In the genomic region with DNA sequence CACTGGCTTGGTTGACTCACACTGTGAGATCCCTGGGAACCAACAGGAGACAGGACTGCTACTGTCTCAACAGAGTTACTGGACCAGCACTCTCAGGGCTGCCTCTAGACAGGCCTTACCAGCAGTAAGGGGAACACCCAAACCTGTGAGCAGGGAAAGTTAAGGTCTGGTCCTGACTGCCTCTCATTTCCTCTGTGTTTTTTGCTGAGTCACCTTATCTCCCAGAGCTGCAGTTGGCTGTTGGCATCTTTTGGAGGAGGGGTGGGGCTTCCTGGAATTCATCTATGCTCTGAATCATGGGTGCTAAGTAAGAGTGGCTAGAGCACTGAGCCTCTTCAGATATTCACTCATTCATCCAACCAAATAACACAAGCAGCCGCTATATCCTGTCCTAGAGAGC, we compare ENCODE assay signal across 8 mouse cellular contexts. TPM values are rescaled to one million over a fixed set of nuclear protein-coding genes. Genes with fewer than 3 reads are reported as not detected.
A peak's percentile ranks its signal among the peaks of the same experiment; 100 is the strongest.
DNase-seq lines count a peak whose midpoint lies in the region; ATAC-seq and TF ChIP-seq lines count a peak whose summit lies in the region.

No protein-coding gene starts in this region.

- 0 out of 2 replicates have a peak, but pooled peaks have one; percentile 34 for TF ChIP-seq EP300 in heart, adult 2 months (IDR thresholded peaks at IDR 0.05; ENCODE audit: insufficient read depth, low read depth, low read length)

- no peaks in the 10 kb centered on the region for H3K36me3 ChIP-seq in forebrain, embryonic 10.5 days (replicated peaks)
- no peaks in the 10 kb centered on the region for H3K36me3 ChIP-seq in forebrain, embryonic 11.5 days (ENCODE audit: control insufficient read depth, insufficient read depth, low read length)
- H3K36me3 ChIP-seq in heart, adult 2 months (ENCODE audit: control insufficient read depth, insufficient read depth, low read length) = no peaks in the 10 kb centered on the region
- H3K36me3 ChIP-seq in liver, embryonic 11.5 days (ENCODE audit: control insufficient read depth, insufficient read depth, low read length) = no peaks in the 10 kb centered on the region
- H3K36me3 ChIP-seq in stomach, embryonic 14.5 days (ENCODE audit: control insufficient read depth, insufficient read depth, low read length) = no peaks in the 10 kb centered on the region
- no peaks in the 10 kb centered on the region for H3K36me3 ChIP-seq in neural tube, embryonic 15.5 days

- H3K4me2 ChIP-seq in forebrain, embryonic 11.5 days (ENCODE audit: low read depth, low read length, severe bottlenecking) = no peak overlapping the region
- peak overlapping the region; percentile 65 for H3K4me2 ChIP-seq in liver, embryonic 11.5 days
- no peak overlapping the region for H3K4me2 ChIP-seq in stomach, embryonic 14.5 days (replicated peaks; ENCODE audit: low read depth, low read length)
- H3K4me2 ChIP-seq in neural tube, embryonic 15.5 days = no peak overlapping the region

- H3K27me3 ChIP-seq in forebrain, embryonic 10.5 days (ENCODE audit: poor library complexity, severe bottlenecking) = peaks cover 37% of the 10 kb centered on the region
- peaks cover 18% of the 10 kb centered on the region for H3K27me3 ChIP-seq in forebrain, embryonic 11.5 days (ENCODE audit: control insufficient read depth, insufficient read depth, low read length)
- H3K27me3 ChIP-seq in heart, adult 2 months (ENCODE audit: control insufficient read depth, insufficient read depth, low read length) = no peaks in the 10 kb centered on the region; the same call in 1 of the 2 replicates
- H3K27me3 ChIP-seq in liver, embryonic 11.5 days (replicated peaks; ENCODE audit: control insufficient read depth, insufficient read depth, low read length) = peaks cover 3% of the 10 kb centered on the region; the same call in 1 of the 2 replicates
- no peaks in the 10 kb centered on the region for H3K27me3 ChIP-seq in stomach, embryonic 14.5 days (ENCODE audit: control insufficient read depth, insufficient read depth, low read length)
- H3K27me3 ChIP-seq in neural tube, embryonic 15.5 days (replicated peaks) = no peaks in the 10 kb centered on the region

- no peaks in the 10 kb centered on the region for H3K79me2 ChIP-seq in heart, adult 2 months (replicated peaks; ENCODE audit: control insufficient read depth, insufficient read depth, low read length)

- H3K27ac ChIP-seq in forebrain, embryonic 10.5 days = 0 out of 2 replicates have a peak overlapping the region, but pooled peaks have one; percentile 83
- H3K27ac ChIP-seq in forebrain, embryonic 11.5 days (ENCODE audit: low read depth, low read length) = no peak overlapping the region
- peak overlapping the region; percentile 42 for H3K27ac ChIP-seq in heart, adult 2 months
- peak overlapping the region; percentile 96 for H3K27ac ChIP-seq in liver, embryonic 11.5 days (ENCODE audit: low read depth, low read length)
- H3K27ac ChIP-seq in stomach, embryonic 14.5 days (ENCODE audit: low read length) = no peak overlapping the region
- no peak overlapping the region for H3K27ac ChIP-seq in neural tube, embryonic 15.5 days (replicated peaks)

- no peak overlapping the region for H3K9ac ChIP-seq in forebrain, embryonic 11.5 days (ENCODE audit: low read length)
- H3K9ac ChIP-seq in heart, adult 2 months (ENCODE audit: low read depth, low read length) = no peak overlapping the region
- peak overlapping the region; percentile 65 for H3K9ac ChIP-seq in liver, embryonic 11.5 days (ENCODE audit: low read depth, low read length)
- no peak overlapping the region for H3K9ac ChIP-seq in stomach, embryonic 14.5 days (replicated peaks; ENCODE audit: low read depth, low read length)
- H3K9ac ChIP-seq in neural tube, embryonic 15.5 days (replicated peaks) = no peak overlapping the region

- peaks cover 58% of the 10 kb centered on the region for H3K4me1 ChIP-seq in forebrain, embryonic 10.5 days
- peaks cover 13% of the 10 kb centered on the region for H3K4me1 ChIP-seq in forebrain, embryonic 11.5 days (replicated peaks; ENCODE audit: control insufficient read depth, insufficient read depth, low read length)
- peaks cover 8% of the 10 kb centered on the region for H3K4me1 ChIP-seq in heart, adult 2 months (ENCODE audit: control insufficient read depth, insufficient read depth, low read length)
- peaks cover 57% of the 10 kb centered on the region for H3K4me1 ChIP-seq in liver, embryonic 11.5 days (replicated peaks; ENCODE audit: control insufficient read depth, insufficient read depth, low read length)
- peaks cover 36% of the 10 kb centered on the region for H3K4me1 ChIP-seq in stomach, embryonic 14.5 days (ENCODE audit: control insufficient read depth, insufficient read depth, low read length)
- peaks cover 37% of the 10 kb centered on the region for H3K4me1 ChIP-seq in neural tube, embryonic 15.5 days

- intact Hi-C loops in heart, adult 2 months (cut with DNase I) = loop anchor here (5.0 kb wide), 1 partner anchor 33 kb away; no protein-coding TSS in a partner anchor

- 69% methylated on average over 1 of the region's 1 CpGs for WGBS in forebrain, embryonic 10.5 days
- 87% methylated on average over 1 of the region's 1 CpGs for WGBS in forebrain, embryonic 11.5 days
- 9% methylated on average over 1 of the region's 1 CpGs for WGBS in heart, adult 2 months
- 37% methylated on average over 1 of the region's 1 CpGs for WGBS in liver, embryonic 11.5 days
- WGBS in stomach, embryonic 14.5 days = 80% methylated on average over 1 of the region's 1 CpGs
- WGBS in neural tube, embryonic 15.5 days = 79% methylated on average over 1 of the region's 1 CpGs

- no peak overlapping the region for H3K4me3 ChIP-seq in forebrain, embryonic 10.5 days
- no peak overlapping the region for H3K4me3 ChIP-seq in forebrain, embryonic 11.5 days (ENCODE audit: low read depth, low read length)
- H3K4me3 ChIP-seq in heart, adult 2 months = no peak overlapping the region
- H3K4me3 ChIP-seq in liver, embryonic 11.5 days (ENCODE audit: low read depth, low read length) = peak overlapping the region; percentile 40
- H3K4me3 ChIP-seq in stomach, embryonic 14.5 days (ENCODE audit: low read depth, low read length) = no peak overlapping the region
- H3K4me3 ChIP-seq in neural tube, embryonic 15.5 days (replicated peaks) = no peak overlapping the region

- TF ChIP-seq CTCF in heart, adult 2 months (IDR thresholded peaks at IDR 0.05) = no peak

- no peak for DNase-seq in forebrain, embryonic 10.5 days (ENCODE audit: extremely low spot score, low spot score)
- no peak for DNase-seq in forebrain, embryonic 11.5 days (ENCODE audit: low spot score)
- peak; percentile 25 for DNase-seq in testis, postnatal 14 days (ENCODE audit: low spot score)
- no peak for DNase-seq in testis, postnatal 10 days (ENCODE audit: low spot score)
- DNase-seq in heart, adult 2 months = peak; percentile 48 to 60
- peak; percentile 50 for DNase-seq in liver, embryonic 11.5 days (ENCODE audit: low spot score)

- no peaks in the 10 kb centered on the region for H3K9me3 ChIP-seq in forebrain, embryonic 10.5 days
- no peaks in the 10 kb centered on the region for H3K9me3 ChIP-seq in forebrain, embryonic 11.5 days (ENCODE audit: control insufficient read depth, low read length)
- H3K9me3 ChIP-seq in liver, embryonic 11.5 days (ENCODE audit: control insufficient read depth, low read length) = no peaks in the 10 kb centered on the region
- H3K9me3 ChIP-seq in stomach, embryonic 14.5 days (ENCODE audit: control insufficient read depth, low read depth, low read length) = no peaks in the 10 kb centered on the region
- H3K9me3 ChIP-seq in neural tube, embryonic 15.5 days (replicated peaks) = no peaks in the 10 kb centered on the region

- no peak for ATAC-seq in forebrain, embryonic 11.5 days (replicated peaks; ENCODE audit: low FRiP score)
- ATAC-seq in liver, embryonic 11.5 days (replicated peaks; ENCODE audit: low FRiP score) = peak; percentile 80
- peak; percentile 30; the same call in 1 of the 2 replicates for ATAC-seq in stomach, embryonic 14.5 days (ENCODE audit: insufficient number of reproducible peaks, insufficient read depth, low FRiP score, low read depth)
- ATAC-seq in neural tube, embryonic 15.5 days (ENCODE audit: low FRiP score) = no peak

- no peak for TF ChIP-seq POLR2A in heart, adult 2 months (IDR thresholded peaks at IDR 0.05; ENCODE audit: insufficient read depth, low read depth, low read length)

RNA-seq across cellular contexts. Expression of a gene that starts 4.0 kb away (rescaled TPM):
- 0.52 and 1.6 TPM in 2 replicates for polyA plus RNA-seq in forebrain, embryonic 10.5 days (2016; fragmentation: Nextera tagmentation; extraction: Ambion mirVana)
- polyA plus RNA-seq in forebrain, embryonic 11.5 days (2014; fragmentation: Nextera tagmentation; extraction: Ambion mirVana) = 1.2 and 2.2 TPM in 2 replicates
- 1 to 10 TPM; 6.1 to 8.1 TPM for total RNA-seq in heart, adult 2 months (2021)
- polyA plus RNA-seq in heart, adult 2 months (2012; rRNA removed) = 11.1 and 12.7 TPM in 2 replicates
- 2.2 and 2.8 TPM in 2 replicates for polyA plus RNA-seq in liver, embryonic 11.5 days (2014; fragmentation: Nextera tagmentation; extraction: Ambion mirVana)
- 3.0 and 3.3 TPM in 2 replicates for polyA plus RNA-seq in stomach, embryonic 14.5 days (2014; fragmentation: Nextera tagmentation; extraction: Ambion mirVana)
- 40.2 and 42.4 TPM in 2 replicates for polyA plus RNA-seq in neural tube, embryonic 15.5 days (2015; fragmentation: Nextera tagmentation; extraction: Ambion mirVana)

RNA-seq across cellular contexts. Expression of a gene that starts 44.7 kb away (rescaled TPM):
- not detected in 2 replicates for polyA plus RNA-seq in forebrain, embryonic 10.5 days (2016; fragmentation: Nextera tagmentation; extraction: Ambion mirVana)
- polyA plus RNA-seq in forebrain, embryonic 11.5 days (2014; fragmentation: Nextera tagmentation; extraction: Ambion mirVana) = not detected in 2 replicates
- 1 to 10 TPM; 1.3 to 2.5 TPM for total RNA-seq in heart, adult 2 months (2021)
- polyA plus RNA-seq in heart, adult 2 months (2012; rRNA removed) = 1.1 and 3.5 TPM in 2 replicates
- 0.16 TPM in 1 of 2 replicates, not detected in the other for polyA plus RNA-seq in liver, embryonic 11.5 days (2014; fragmentation: Nextera tagmentation; extraction: Ambion mirVana)
- 0.07 TPM in 1 of 2 replicates, not detected in the other for polyA plus RNA-seq in stomach, embryonic 14.5 days (2014; fragmentation: Nextera tagmentation; extraction: Ambion mirVana)
- polyA plus RNA-seq in neural tube, embryonic 15.5 days (2015; fragmentation: Nextera tagmentation; extraction: Ambion mirVana) = not detected in 2 replicates

Comparison
In these comparisons a context has a peak if more than half of its experiments do, and no peak if none do; other contexts are left out.
1. DNase-seq: peak in testis, postnatal 14 days (single experiment), heart, adult 2 months (2 of 2) and liver, embryonic 11.5 days (single experiment); none in forebrain, embryonic 10.5 days (single experiment), forebrain, embryonic 11.5 days (single experiment) and testis, postnatal 10 days (single experiment).
2. H3K27ac ChIP-seq: peak in forebrain, embryonic 10.5 days (single experiment), heart, adult 2 months (single experiment) and liver, embryonic 11.5 days (single experiment); none in forebrain, embryonic 11.5 days (single experiment), stomach, embryonic 14.5 days (single experiment) and neural tube, embryonic 15.5 days (single experiment).
3. ATAC-seq: peak in liver, embryonic 11.5 days (single experiment) and stomach, embryonic 14.5 days (single experiment); none in forebrain, embryonic 11.5 days (single experiment) and neural tube, embryonic 15.5 days (single experiment).